Mouse (Mus musculus) right cerebral cortex, postnatal 36 days (tissue): ENCODE measurements around the gene Ddx4.

Source experiments
- DNase-seq, 2 experiments: peaks; one replicate each; pipeline ENCODE4 v3.0.0; 2022; ENCODE audit warnings: low spot score in 2 of 2, mixed read lengths in 1 of 2

The Ddx4 gene

DNA sequence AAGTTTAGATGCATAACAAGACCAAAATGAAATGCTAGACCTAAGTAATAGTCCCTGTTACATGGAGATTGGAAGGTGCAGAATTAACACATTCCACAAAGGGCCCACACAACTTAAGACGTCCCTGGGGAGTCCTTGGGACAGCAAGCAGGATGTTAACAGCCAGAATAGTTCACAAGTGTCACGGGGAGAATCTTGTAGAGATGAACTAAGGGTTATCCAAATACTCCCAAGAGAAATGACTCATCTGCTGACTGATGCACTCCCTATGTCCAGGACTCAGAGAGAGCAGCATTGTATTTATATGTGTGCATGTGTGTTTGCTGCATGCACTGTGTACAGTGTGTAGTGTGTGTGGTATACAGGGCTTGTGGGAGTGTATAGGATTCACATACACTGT is 95.8 kb downstream of the Ddx4 start:
- no peak for DNase-seq

DNA sequence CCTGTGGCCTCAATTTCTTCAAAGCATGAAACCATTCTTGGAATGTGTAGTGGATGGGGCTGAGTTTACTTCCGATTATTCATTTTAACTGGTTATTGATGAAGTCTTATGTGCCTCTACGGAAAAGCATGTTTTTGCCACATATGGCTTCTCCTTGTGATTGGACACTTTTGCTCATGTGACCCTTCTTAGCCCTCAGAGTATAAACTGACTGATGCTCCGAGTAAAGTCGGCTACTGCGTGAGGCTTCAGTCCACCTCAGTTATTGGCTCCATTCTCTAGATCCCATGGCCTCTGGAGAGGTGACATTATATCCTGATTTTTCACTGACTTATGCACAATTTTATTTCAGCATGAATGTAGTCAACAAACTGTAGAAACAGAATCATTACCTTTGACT is 99.0 kb downstream of the Ddx4 start:
- DNase-seq: no peak

DNA sequence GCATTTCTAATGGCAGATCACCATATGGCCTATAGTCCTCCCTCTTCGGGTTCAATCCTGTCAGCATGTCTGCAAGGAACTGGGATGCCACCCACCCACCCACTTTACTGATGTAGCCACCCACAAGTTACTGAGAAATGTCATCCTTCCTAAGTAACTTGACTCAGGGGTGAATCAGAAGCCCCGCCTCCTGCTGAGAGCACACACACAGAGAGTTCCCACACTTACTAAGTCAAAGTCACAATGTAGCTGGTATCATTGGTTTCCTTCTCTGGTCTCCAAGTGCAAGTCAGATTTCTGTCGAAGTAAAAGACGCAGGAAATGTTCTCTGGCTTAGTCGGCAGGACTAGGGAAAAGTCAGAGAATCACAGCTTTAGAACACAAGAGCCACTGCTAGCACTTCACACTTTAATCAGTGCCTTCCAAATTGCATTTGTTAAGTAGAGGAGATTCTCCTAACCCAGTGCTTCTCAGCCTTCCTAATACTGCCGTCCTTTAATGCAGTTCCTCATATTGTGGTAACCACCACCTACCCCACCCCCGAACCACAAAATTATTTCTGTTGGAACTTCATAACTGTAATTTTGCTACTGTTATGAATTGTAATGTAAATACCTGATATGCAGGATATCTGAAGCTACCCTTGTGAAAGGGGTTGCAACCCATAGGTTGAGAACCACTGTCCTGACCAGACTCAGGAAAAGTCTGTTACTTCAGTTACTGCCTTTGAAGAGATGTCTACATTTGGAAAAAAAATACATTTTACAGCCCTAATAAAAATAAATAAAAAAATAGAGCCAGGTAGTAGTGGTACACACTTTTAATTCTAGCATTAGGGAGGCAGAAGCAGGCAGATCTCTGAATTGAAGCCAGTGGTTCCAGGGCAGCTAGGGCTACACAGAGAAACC is 100.4 kb downstream of the Ddx4 start:
- DNase-seq: no peak
